Mouse (Mus musculus): ENCODE results near the gene Acaca. TPM values are rescaled to one million over a fixed set of nuclear protein-coding genes. Genes with fewer than 3 reads are reported as not detected.

Gene Acaca
- total RNA-seq, 2 experiments from 2014 or later = 16.6 TPM

DNA sequence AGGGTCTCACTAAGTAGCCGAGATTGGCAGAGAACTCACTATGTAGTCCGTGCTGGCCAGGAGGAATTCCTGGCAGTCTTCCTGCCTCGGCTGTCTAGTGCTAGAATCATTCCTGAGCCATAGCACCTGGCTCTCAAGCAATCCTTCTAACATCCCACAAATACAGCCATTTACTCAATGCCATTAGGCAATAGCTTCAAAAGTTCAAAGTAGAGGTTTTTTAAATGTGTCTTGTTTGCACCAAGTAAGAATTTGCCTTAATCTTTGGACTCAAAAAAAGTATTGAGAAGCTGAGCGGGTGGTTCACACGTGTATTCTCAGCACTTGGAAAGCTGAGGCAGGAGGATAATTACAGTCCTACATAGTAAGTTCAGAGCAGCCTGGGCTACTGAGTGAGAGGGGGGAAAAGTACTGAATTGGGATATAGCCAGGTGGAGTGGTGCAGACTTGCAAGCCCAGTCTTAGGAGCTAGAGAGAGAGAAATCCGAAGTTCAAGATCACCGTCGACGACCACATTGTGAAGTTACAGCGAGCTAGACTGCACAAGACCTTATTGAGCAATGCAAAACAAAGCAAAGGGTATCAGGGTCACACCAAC, 15.8 kb downstream of the Acaca start:
- ATAC-seq (ENCODE audit: poor library complexity, severe bottlenecking) = no peak

DNA sequence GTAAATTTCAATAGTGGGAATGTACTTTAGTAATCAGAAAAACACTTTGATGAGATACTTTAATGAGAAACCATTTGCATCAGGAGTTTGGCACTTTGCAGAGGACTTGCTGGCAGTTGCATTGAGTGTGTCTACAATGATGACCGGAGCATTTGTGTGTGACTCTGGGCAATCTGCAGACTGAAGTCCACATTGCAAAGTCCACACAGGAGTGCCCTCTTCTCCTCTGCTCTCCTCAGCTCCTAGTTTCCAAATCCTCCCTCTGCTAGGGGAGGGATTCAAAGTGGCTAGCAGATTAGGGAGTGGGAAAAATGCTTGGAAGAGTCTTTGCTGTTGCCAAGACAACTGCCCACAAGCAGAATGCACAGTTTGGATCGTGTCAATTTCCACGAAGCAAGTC, 16.6 kb downstream of the Acaca start:
- ATAC-seq (ENCODE audit: poor library complexity, severe bottlenecking) = no peak

DNA sequence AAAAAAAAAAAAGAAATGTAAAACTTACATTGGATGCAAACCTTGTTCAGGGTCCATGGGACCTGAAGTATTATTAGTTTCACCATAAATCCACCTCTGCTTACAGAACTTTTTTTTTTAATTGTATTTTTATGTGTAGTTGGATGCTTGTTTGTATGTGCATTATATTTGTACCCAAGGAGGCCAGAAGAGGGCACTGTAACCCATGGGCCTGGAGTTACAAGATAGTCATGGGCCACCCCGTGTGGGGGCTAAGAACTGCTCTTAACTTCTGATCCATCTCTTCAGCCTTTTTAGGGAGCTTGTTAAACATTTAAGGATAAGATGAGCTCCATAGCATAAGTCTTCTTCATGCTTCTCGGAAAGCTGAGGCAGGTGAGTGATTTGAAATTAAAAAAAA, 21.4 kb downstream of the Acaca start:
- ATAC-seq (ENCODE audit: poor library complexity, severe bottlenecking) = no peak

DNA sequence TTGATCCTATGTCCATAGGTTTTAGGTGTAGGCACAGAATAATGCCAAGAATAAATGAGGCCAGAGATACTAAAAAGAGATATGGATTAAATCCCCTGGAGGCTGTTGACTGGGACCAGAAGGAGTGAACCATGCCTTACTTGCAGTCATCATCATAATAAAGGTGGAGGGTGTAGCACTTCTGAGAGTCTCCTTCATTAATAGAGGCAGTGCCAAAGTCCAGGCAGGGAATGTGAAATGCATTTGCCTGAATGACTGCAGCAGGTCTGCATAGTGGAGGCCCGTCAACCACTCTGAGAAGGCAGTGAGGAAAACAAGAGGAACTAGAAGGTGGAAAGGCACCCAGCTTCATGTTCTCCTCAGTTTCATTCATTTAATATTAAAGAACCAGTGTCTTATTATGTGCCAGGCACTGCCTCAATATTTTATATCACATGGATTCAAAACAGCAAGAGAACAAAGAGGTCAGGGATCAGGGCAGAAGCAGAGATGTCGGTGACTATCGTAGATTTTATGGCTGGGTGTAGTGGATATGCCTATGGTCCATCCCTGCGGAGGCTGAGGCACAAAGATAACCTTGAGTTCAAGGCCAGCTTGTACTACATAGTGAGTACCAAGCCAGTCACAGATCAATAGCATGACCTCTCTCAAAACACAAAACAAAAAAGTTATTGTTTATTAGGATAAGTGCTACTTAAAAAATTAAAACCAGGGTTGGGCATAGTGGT, 27.2 kb downstream of the Acaca start:
- ATAC-seq (ENCODE audit: poor library complexity, severe bottlenecking) = no peak

DNA sequence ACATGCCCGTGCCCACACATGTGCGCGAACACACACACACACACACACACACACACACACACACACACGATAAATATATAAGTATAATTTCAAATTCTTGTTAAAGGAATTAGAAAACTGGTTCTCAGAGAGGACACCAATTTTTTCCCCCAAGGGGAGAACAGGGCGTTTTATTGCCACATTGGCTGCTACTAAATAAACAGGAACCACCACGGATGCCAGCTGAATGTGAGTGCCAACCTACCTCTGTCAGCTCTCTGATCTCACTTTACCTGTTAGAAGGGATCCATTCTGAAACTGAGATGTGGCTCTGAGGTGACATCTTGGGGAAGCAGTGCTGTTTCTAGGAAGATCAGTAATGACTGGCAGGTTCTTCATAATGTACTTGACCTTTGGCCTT, 34.7 kb downstream of the Acaca start:
- ATAC-seq (ENCODE audit: poor library complexity, severe bottlenecking) = no peak

DNA sequence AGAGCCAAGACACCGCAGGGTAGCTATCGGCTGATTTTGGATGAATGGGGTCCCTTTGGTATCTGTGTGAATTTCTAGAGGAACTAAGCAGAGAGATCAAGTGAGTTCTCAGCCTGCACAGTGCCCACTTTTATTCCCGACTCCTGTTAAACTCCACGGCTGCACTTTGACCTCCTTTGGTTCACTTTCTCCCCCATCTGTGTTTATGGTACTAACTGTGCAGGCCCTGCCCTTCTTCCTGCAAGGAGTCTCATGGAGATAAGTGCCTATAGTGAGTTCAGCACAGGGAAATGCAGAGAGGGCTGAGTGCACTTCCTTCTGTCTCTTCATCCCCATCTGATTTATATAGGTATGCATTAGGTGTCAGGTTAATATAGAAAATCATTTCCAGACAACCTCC, 35.1 kb downstream of the Acaca start:
- ATAC-seq (ENCODE audit: poor library complexity, severe bottlenecking) = no peak

DNA sequence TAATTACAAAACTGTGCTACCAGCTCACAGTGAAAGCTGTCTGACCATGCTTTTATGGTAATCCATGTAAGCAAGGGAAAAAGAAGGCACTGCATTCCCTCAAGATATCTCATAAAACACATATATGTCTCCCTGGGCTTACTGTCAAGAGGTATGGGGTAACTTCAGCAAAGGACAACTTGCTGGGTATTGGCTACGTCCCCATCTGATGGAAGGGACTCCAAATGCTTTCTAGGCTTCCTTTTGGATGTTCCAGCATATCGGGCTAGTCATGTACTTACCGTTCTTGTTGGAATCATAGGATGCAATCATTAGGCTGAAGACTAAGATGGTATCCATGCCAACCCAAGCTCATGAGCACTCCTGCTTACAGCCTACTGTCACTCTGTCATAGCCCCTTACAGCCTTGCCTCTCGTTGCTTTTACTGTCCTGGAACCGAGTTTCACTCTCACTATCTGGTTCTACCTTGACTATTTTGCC, 37.6 kb downstream of the Acaca start, which contains the start of gene Gm11437:
Gene Gm11437 (minus strand): TSS at position 431 of the 481 bp plus-strand sequence.
- ATAC-seq (ENCODE audit: poor library complexity, severe bottlenecking) = no peak

DNA sequence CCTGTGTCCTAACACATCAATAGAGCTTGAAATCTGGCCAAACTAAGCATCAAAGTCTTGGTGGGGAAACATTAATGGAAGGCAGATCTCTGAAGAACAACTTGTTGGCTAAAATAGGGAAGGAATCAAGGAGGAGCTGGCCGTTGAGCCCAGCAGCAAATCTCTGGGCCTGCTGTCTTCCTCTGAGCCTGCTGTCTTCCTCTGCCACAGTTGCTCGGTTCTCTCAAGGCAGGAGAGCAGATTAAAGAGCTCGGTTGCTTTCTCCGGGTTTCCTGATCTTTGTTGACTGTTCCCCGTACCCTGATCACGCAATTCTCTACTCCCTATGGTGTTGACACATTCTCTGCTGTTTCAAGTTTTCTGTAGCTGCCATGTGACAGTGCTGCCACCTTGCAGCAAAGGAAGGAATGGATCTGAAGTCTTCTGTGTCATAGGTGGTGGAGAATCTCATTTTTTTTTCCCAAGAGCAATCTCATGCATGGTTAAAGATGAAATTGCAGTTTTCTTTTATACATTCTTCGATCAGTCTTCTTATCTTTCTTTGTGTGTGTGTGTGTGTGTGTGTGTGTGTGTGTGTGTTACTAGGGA, 39.3 kb downstream of the Acaca start:
- ATAC-seq (ENCODE audit: poor library complexity, severe bottlenecking) = 0 out of 2 replicates have a peak, but pooled peaks have one; percentile 49

DNA sequence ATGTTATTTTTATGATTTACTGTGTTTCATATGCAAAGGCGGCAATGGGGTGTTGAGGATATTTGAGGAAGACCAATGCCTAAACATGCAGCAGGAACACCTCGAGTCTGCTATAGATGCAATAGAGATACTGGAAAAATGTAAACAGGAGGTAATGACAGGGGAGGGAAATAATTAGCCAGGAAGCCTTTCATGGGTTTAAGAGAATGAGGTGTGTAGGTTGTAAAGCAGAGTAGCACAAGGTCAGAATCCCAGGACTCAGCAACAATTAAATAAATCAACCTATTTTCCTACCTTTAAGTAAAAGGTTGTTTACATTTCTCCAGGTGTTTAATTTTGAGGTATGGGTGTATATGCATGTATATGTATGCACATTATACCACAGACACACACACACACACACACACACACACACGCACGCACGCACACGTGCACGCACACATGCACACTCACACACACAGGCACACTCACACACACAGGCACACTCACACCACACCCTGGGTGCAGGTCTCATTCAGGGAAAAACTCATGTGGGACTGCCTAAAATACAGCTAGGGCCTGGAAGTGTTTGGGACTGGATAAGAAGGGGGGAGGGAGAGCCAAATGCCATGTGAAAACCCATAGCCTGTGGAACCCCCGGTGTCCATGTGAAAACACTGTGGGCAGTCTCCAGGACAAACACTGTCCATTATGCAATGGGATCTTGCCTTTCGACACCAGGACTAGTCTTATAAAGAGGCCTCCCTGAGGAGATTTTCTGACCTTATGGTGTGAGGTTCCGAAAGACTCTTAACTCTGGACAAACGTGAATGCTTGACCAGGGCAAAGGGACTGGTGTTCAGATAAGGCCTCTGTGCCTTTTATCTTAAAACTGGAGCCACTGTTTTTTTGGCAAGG, 43.3 kb downstream of the Acaca start:
- no peak for ATAC-seq (ENCODE audit: poor library complexity, severe bottlenecking)

DNA sequence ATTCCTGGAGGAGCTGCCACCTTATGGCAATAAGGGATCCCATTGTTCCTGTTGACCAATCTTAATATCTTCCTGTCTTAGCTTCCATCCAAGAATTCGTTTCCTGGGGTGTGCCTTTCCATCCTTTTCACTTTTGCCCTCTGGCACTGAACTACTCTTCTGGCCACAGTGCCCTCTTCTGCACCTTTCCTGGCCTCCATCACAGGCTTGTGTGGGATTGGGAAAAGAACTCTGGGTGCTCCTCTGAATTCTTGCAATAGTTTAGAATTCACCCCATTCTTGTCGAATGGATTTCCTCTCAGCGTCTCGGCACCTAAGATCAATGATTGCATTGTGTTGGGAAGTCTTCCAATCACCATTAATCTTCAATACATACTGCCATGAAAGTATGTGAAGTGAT, 49.1 kb downstream of the Acaca start:
- ATAC-seq (ENCODE audit: poor library complexity, severe bottlenecking) = no peak

DNA sequence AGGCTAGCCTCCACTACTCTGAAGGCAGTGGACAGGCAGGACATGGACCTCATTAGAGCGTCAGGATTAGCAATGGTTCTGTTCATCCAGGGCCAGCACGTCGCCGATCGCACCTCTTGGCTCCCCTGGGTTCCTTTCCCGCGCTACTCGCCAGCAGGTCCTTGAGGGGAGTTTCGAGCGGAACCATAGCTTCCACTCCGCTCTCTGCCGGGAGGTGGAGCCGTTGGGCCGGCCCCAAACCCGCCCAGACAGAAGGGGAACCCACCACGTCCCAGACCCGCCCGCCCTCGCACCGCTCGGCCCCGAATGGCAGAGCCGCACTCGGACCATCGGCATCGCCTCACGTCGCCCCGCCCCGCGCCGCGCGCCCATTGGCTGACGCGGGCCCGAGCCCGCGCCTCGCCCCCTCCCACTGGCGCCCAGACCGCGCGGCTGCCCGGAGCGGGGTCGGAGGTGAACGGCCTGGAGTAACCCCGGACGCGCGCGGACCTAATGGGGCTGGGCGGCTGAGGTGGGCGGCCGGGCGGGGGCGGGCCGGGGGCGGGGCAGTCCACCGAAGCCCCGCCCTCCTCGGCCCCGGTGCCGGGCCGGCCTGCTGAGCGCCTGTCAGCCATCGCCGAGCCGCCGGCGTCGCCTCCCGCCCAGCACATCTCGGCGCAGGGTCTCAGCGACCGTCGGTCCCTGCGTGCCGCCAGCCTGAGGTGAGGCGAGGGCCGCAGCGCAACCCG, 49.9 kb downstream of the Acaca start:
- ATAC-seq (ENCODE audit: poor library complexity, severe bottlenecking) = peak; percentile 94

DNA sequence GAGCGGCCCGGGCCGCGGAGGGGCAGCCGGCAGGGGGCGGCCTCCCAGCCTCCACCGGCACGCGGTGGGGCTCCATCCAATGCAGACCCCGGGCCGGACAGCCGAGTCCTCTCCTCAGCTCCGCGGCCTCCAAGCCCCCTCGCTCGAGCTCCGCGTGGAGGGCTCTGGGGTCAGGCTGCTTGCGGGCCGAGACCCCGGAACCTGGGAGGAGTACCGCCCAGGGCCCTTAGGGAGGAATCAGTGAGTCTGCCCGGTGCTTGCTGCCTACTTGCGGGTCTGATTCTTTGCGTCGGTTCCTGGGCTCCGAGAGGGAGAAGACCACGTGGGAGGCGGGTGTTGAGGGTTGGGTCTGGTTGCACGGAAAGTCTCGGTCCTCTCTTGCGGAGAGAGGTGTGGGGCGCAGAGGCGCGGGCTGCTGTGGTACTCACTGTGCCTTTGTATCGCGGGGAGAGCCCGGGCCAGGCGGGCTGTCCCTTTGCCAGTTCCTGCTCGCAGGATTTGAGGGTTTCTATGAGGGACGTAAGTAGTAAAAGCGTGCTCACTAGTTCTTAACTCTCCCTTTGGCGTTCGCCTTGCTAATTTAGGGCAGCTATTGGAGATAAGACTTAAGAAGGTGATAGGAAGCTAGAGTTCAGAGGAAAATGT, 50.6 kb downstream of the Acaca start:
- ATAC-seq (ENCODE audit: poor library complexity, severe bottlenecking) = peak; percentile 45

DNA sequence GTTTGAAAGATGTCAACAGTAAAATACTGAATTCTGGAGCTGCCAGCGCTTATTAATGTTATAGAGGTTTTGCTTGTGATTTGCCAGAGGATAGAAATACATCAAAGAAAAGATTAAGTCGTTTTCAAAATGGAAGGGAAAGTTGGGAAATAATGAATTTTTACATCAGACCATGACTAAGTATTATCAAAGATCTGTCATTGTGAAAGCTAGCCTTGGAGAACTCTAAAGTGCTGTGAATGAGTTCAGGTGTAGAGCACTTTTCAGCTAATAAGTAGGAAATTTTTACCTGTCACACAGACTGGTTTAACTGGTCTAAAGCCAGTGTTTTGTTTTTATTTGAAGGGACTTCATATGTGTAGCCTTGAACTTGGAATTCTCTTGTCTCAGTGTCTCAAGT, 51.8 kb downstream of the Acaca start:
- ATAC-seq (ENCODE audit: poor library complexity, severe bottlenecking) = no peak

DNA sequence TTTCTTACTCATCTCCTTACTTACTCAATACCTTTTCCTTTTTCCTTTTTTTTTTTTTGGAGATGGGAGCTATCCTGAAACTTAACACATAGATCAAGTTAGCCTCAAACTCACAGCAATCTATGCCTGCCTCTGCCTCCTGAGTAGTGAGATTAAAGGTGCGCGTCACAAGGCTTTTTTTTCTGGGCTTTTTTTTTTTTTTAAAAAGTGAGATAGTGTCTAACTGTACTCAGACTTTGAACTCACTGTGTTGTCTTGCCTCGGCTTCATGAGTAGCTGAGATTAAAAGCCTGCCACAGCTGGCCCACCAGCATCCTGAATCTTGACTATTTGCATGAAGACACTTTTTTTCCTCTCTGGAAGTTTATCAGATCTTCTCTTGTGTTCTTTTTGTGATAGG, 59.1 kb downstream of the Acaca start:
- no peak for ATAC-seq (ENCODE audit: poor library complexity, severe bottlenecking)

DNA sequence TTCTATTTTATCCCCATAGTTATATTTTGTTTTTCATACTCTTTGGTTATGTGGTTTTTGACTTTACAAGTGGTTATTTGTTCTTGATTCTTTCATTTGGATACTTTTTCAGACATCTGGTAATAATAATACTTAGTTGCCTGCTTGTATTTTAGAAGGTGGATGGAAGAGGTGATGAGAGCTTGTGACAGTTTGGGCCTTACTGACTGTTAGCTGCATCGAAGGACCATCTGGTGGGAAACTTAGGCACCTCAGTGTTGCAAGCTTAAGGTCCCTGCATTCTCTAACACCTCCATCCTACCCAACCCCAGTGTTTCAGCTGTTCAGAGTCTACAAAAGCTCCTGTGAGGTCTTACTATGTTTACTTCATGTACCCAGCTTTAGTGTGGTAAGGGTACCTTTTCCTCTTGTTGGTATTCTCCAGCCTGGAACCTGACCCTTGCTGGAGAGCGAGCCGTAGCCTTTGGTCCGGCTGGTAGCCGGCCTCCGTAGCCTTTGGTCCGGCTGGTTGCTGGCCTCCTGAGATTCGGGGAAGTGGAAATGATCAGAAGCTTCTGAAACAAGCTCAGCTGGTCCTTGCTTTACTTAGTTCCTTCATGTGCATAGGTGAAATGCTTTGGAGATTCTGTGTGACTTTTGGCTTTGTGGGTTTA, 61.2 kb downstream of the Acaca start:
- no peak for ATAC-seq (ENCODE audit: poor library complexity, severe bottlenecking)

DNA sequence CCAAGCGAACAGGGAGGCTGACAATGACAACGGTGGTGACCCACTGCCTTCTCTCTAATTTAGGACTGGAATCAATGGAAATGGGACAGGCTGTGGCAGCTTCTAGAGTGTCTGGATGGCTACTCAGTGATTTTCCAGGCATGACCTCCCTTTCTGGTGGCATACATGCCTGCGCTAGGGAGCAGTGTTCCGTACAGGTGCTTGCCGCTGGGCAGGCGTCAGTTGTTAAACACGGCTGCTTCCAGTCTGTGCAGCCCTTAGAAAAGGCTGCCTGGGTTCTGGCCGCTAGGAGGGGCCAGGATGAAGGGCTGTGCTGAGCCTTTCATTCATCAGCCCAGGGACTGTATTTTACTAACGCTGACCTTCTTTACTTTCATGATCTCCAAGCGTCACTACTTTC, 63.8 kb downstream of the Acaca start:
- no peak for ATAC-seq (ENCODE audit: poor library complexity, severe bottlenecking)

DNA sequence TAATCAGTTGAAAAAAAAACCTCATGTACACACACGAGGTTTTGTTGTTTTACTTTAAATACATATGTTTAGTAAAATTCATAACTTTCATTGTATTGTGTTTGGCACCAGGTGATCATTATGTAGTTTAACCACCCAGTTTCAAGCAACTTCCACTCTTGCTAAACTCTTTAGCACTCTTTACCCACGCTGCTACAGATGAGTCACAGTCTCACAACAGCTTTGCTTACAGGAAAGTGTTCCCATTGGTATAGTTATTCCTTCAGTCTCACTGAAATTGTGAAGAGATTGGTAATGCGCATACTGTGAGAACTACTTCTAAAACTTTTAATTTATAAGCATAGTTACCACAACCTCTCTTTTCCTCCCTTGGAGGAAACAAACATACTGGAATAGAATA, 65.3 kb downstream of the Acaca start:
- no peak for ATAC-seq (ENCODE audit: poor library complexity, severe bottlenecking)

DNA sequence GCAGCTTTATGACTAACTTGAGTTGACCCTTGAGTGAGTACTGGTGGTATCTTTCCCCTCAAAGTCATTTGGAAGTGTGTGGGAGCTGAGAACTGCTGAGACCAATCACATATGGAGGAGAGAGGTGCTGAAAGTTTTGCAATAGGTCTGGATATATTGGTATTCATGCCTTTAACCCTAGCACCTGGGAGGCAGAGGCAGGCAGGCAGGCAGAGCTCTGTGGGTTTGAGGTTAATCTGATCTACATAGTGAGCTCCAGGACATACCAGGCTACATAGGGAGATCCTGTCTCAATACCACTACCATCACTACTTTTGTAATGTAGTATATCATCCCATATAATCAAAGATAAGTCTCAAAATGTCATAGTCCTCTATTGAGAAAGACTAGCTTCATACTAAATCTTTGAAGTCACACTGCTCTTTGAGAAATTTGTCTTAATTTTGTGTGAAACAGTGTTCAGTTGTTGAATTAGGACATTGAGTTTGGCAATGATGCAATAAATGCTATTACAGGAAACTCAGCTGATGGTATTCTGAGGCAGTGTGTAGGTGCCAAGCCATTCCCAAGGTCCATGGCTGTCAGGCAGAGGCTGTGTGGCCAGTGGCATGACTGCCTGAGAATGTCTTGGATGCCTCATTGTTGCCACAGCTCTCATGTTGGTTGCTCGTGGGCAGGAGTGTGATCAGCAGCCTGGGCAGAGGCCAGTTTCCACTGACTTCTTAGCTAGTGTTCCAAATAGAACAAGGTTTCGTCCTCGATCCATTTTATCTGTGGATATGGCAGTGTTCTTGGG, 68.3 kb downstream of the Acaca start:
- no peak for ATAC-seq (ENCODE audit: poor library complexity, severe bottlenecking)

DNA sequence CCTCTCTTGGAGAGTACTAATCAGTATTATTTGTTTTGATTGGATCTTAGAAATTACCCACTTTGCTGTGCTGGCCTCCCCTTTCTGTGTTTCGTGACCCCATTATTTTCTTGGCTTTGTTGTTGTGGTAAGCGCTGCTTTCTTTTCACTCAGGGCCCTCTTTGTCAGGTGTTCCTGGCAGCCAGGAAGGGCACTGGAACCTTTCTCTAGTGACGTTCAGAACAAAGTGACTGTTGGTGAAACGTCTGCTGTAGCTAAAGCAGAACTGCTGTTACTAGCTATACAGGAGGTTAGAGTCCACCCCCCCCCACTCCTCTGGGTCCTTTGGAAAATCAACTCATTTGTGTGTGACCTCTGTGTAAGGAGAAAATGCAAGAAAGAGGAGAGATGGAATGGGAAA, 76.3 kb downstream of the Acaca start:
- no peak for ATAC-seq (ENCODE audit: poor library complexity, severe bottlenecking)

Measured in megakaryocyte, adult 5-6 weeks (primary cell).